ENCODE assay signal across 8 mouse cellular contexts in the genomic region with DNA sequence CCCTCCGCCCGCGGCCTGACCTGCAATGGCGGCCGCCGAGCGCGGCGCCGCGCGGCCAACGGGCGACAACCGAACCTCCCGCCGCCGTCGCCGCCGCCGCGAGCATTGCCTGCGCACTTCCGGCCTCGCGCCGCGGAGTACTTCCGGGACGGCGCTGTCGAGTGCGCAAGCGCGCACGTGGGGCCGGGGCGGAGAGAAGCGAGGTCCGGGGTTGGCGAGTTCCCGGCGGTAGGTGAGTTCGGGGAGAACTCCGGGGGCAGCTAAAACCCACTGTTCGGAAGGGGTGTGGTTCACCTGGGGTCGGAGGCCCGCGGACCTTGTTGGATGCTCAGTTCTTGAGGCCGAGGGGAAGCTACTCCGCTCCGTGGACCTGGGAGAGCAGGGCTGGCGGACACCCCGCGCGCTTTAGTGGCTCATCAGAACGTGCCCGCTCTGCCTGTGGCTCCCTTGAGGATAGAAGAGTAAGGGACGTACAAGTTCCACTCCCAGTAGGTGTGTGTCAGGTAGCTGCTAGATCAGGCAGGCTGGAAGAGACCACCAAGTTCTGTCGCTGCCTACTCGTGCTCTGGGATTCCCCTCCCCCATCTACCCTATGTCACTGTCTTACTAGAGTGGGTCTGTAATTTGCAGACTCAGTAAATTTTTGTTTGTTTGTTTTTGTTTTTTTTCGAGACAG. TPM values are rescaled to one million over a fixed set of nuclear protein-coding genes. Genes with fewer than 3 reads are reported as not detected.
DNase-seq lines count a peak whose midpoint lies in the region; ATAC-seq lines count a peak whose summit lies in the region.

Gene Utp4, plus strand, starts transcription at position 156 of the 676 bp plus-strand sequence.

- H3K4me1 ChIP-seq in intestine, embryonic 14.5 days (replicated peaks; ENCODE audit: control insufficient read depth, insufficient read depth, low read length): peaks cover 14% of the 10 kb centered on the region; the same call in 1 of the 2 replicates
- peaks cover 38% of the 10 kb centered on the region for H3K4me1 ChIP-seq in midbrain, embryonic 10.5 days

- WGBS in intestine, embryonic 14.5 days: under 1% methylated on average over 62 of the region's 63 CpGs
- WGBS in midbrain, embryonic 10.5 days: under 1% methylated on average over 63 of the region's 63 CpGs

- H3K36me3 ChIP-seq in intestine, embryonic 14.5 days (ENCODE audit: control insufficient read depth, insufficient read depth, low read length): peaks cover 38% of the 10 kb centered on the region
- H3K36me3 ChIP-seq in midbrain, embryonic 10.5 days: peaks cover 56% of the 10 kb centered on the region

- peak within 1 kb of the TSS; percentile 96 for H3K27ac ChIP-seq in intestine, embryonic 14.5 days (ENCODE audit: low read depth)
- peak within 1 kb of the TSS; percentile 100 for H3K27ac ChIP-seq in midbrain, embryonic 10.5 days (replicated peaks)

- H3K27me3 ChIP-seq in intestine, embryonic 14.5 days (replicated peaks; ENCODE audit: control insufficient read depth, insufficient read depth, low read length): no peaks in the 10 kb centered on the region
- no peaks in the 10 kb centered on the region for H3K27me3 ChIP-seq in midbrain, embryonic 10.5 days (ENCODE audit: low read depth, poor library complexity, severe bottlenecking)

- H3K4me3 ChIP-seq in intestine, embryonic 14.5 days (ENCODE audit: low read depth, low read length): peak within 1 kb of the TSS; percentile 89
- peak within 1 kb of the TSS; percentile 99 for H3K4me3 ChIP-seq in midbrain, embryonic 10.5 days

- no peaks in the 10 kb centered on the region for H3K9me3 ChIP-seq in intestine, embryonic 14.5 days (ENCODE audit: control insufficient read depth, low read length)
- H3K9me3 ChIP-seq in midbrain, embryonic 10.5 days (replicated peaks): no peaks in the 10 kb centered on the region

- peak; percentile 96 for ATAC-seq in intestine, embryonic 14.5 days (replicated peaks; ENCODE audit: low FRiP score, low TSS enrichment, low read depth)

- peak within 1 kb of the TSS; percentile 81 for H3K4me2 ChIP-seq in intestine, embryonic 14.5 days (ENCODE audit: low read length)

- H3K9ac ChIP-seq in intestine, embryonic 14.5 days (ENCODE audit: low read length): peak within 1 kb of the TSS; percentile 95

- DNase-seq in layer of hippocampus, adult 11-12 months (ENCODE audit: low spot score): peak; percentile 81
- no peak for DNase-seq in layer of hippocampus, adult 9-10 months (ENCODE audit: low spot score)
- peak; percentile 95 for DNase-seq in embryo, embryonic 11 days
- peak; percentile 86 for DNase-seq in gastrocnemius, postnatal 25 days
- DNase-seq in intestine, embryonic 14.5 days (ENCODE audit: low spot score): peak; percentile 91
- DNase-seq in left cerebral cortex, postnatal 36 days (ENCODE audit: low spot score in 2 of 2): peak; percentile 87 to 92
- peak; percentile 89 for DNase-seq in midbrain, embryonic 10.5 days (ENCODE audit: low spot score)
- DNase-seq in right cerebral cortex, postnatal 36 days (ENCODE audit: low spot score in 2 of 2): peak; percentile 80 to 81

- intact Hi-C loops in left cerebral cortex, postnatal 36 days (cut with DNase I): no loop called here

RNA-seq across cellular contexts. Expression of gene Utp4, which starts in this region (rescaled TPM):
- 10 to 100 TPM; 18.0 to 20.0 TPM for total RNA-seq in gastrocnemius, postnatal 25 days (2021)
- polyA plus RNA-seq in intestine, embryonic 14.5 days (2014; fragmentation: Nextera tagmentation; extraction: Ambion mirVana): 79.6 and 85.4 TPM in 2 replicates
- total RNA-seq in left cerebral cortex, postnatal 36 days (2021): 10 to 100 TPM; 30.0 to 35.2 TPM
- 77.6 and 93.7 TPM in 2 replicates for polyA plus RNA-seq in midbrain, embryonic 10.5 days (2016; fragmentation: Nextera tagmentation; extraction: Ambion mirVana)
